Mouse (Mus musculus) spleen, adult 18-20 months (tissue): Measurements from ENCODE around the gene Ppp2r3a.
A peak's percentile ranks its signal among the peaks of the same experiment; 100 is the strongest.

Experiments
- DNase-seq, 2 experiments: peaks; one replicate each; pipeline ENCODE4 v3.0.0; 2022; ENCODE audit warnings: mixed read lengths in 2 of 2

Ppp2r3a gene

DNA sequence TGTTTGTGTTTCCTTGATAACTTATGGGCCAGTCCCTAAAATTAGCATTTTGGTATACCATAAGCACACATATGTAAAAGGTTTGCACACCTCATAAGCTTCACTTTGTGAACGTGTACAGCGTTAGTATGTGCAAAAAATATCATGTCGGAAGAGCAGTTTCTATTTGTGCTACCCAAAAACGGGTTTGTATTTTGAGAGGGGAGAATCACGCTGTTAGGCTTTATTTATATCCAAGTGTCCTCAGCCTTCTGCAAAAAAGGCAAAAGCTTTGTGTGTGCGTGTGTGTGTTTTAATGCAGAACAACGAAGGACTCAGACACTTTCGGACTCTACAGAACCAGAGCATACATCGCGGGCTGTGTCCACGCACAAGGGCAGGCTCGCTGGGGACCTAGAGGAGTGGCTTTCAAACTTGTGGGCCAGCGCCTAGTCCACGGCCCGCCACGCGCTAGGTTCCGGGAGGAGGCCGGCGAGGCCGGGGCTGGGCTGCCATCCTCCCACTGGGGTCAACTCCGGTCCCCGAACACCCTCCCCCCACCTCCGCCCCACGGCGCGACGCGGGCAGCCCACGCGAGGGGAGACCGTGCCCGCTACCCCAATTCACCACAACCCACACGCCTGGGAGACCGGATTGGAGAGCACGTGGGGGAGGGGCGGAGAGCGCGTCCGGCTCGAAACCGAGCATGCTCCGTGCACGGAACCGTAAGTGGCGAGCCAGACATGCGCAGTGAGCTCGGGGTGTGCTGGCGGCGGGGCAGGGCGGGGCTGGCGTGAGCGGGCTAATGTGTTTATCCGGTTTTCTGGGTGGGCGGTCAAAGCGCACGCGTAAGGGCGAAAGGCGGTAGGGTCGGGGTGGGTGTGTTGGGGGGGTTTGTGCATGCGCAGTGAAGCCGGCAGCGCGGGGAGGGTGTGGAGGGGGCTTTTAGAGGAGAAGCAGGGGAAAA lies 178.3 kb downstream of the Ppp2r3a start:
- DNase-seq: peak; percentile 99

GRCm38 (mm10) chr9:101072506-101072905 lies 179.1 kb downstream of the Ppp2r3a start:
- DNase-seq: no peak

- no peak for DNase-seq
Observed at GRCm38 (mm10) chr9:101069781-101070180, 181.8 kb downstream of the Ppp2r3a start.

DNA sequence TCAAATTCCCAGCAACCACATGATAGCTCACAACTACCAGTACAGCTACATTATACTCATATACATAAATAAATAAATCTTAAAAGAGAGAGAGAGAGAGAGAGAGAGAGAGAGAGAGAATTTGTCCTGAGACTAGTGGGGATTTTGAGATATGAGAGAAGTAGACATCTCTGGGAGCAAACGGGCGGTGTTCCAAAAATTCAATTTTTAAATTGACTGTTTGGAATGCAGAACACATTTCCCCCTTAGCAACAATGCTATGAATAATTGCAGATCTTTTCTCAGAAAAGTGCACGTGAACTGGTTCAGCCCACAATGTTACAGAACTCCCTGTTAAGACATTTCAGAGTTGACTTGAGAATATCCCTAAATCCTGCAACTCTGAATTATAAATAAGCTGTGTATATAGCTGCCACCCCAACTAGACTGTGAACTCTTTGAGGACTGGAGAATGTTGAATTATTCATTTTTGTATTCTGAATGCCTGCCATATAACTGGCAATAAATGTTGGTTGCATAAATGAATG lies 186.5 kb downstream of the Ppp2r3a start:
- DNase-seq: no peak

DNA sequence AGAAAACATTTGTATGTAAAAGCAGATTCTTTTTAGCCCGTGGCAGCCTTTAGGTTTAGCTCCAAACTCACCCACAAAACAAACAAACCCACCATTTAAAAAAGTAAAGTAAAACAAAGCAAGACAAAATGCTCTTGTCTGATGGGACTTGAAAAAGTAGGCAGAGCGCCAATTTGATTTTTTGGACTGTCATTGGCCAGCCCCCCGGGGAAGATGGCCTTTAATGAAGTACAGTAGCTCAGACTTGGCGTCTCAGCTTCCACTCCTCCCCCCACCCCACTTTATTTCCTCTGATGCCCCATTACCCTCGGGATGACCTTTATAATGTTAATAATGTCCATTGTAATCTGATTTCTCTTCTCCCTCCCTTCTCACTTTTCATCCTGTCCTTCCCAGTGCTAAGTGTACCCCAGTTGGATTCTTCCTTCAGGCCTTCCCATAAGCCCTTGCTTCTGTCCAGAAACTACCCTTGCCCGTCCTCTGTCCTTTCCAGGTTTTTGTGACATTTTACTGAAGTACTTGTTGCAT lies 189.3 kb downstream of the Ppp2r3a start:
- DNase-seq: no peak

GRCm38 (mm10) chr9:101061035-101061434 lies 190.6 kb downstream of the Ppp2r3a start:
- DNase-seq: peak in 1 of 2 experiments; percentile 20

- no peak for DNase-seq
Observed at GRCm38 (mm10) chr9:101057156-101057555, 194.4 kb downstream of the Ppp2r3a start.
